Mouse (Mus musculus) neural tube, embryonic 14.5 days (tissue): ENCODE data around the gene Mest. TPM values are rescaled to one million over a fixed set of nuclear protein-coding genes. Genes with fewer than 3 reads are reported as not detected.

Source experiments
- ATAC-seq: fragments of 200-750 bp; cut with Nextera tagmentation; 2 replicates; pipeline ENCODE4 v1.8.0; 2017; ENCODE audit warnings: low read depth, mild to moderate bottlenecking, moderate TSS enrichment, moderate library complexity
- H3K27ac ChIP-seq: fragments of 300-500 bp; sonication (generic); 2 replicates; pipeline ENCODE4 v1.5.1; 2014; ENCODE audit warnings: low read depth, mild to moderate bottlenecking, control low read depth, low read length, moderate library complexity, mixed read lengths
- H3K27me3 ChIP-seq: fragments of 300-500 bp; sonication (generic); 2 replicates; pipeline ENCODE4 v1.6.1; 2014; ENCODE audit warnings: low read length; ENCODE audit not compliant: control insufficient read depth, insufficient read depth
- H3K36me3 ChIP-seq: fragments of 300-500 bp; sonication (generic); 2 replicates; pipeline ENCODE4 v1.6.1; 2014; ENCODE audit warnings: low read length, mixed read lengths; ENCODE audit not compliant: control insufficient read depth, insufficient read depth
- H3K4me1 ChIP-seq: fragments of 300-500 bp; sonication (generic); 2 replicates; pipeline ENCODE4 v1.6.1; 2014; ENCODE audit warnings: low read length; ENCODE audit not compliant: control insufficient read depth, insufficient read depth
- H3K4me2 ChIP-seq: fragments of 300-500 bp; sonication (generic); 2 replicates; pipeline ENCODE4 v1.6.1; 2014; ENCODE audit warnings: mild to moderate bottlenecking, low read depth, low read length, control low read depth
- H3K4me3 ChIP-seq: fragments of 300-500 bp; sonication (generic); 2 replicates; pipeline ENCODE4 v1.5.1; 2014; ENCODE audit warnings: low read depth, low read length, control low read depth, mixed read lengths
- H3K9ac ChIP-seq: fragments of 300-500 bp; sonication (generic); replicated peaks from 2 replicates; pipeline ENCODE4 v1.6.1; 2014; ENCODE audit warnings: low read depth, mild to moderate bottlenecking, control low read depth, low read length, mixed read lengths
- H3K9me3 ChIP-seq: fragments of 300-500 bp; sonication (generic); 2 replicates; pipeline ENCODE4 v1.6.1; 2016; ENCODE audit warnings: low read length; ENCODE audit not compliant: control insufficient read depth
- WGBS: fragments of 180-500 bp; shearing (Covaris S2); extraction: QIAGEN DNeasy Blood & Tissue Kit; methylation state at CpG from one replicate; pipeline ENCODE4 v1.1.7; 2014; 5-methylcytosine and 5-hydroxymethylcytosine counted together
- polyA plus RNA-seq: library from polyadenylated mRNA; unstranded; fragments of >200 nt; fragmentation: Nextera tagmentation; extraction: Ambion mirVana; gene quantifications from 2 replicates; pipeline ENCODE4 v1.2.1, GENCODE M21; 2014

Mest gene
- 353 and 390 TPM in 2 replicates for polyA plus RNA-seq

DNA sequence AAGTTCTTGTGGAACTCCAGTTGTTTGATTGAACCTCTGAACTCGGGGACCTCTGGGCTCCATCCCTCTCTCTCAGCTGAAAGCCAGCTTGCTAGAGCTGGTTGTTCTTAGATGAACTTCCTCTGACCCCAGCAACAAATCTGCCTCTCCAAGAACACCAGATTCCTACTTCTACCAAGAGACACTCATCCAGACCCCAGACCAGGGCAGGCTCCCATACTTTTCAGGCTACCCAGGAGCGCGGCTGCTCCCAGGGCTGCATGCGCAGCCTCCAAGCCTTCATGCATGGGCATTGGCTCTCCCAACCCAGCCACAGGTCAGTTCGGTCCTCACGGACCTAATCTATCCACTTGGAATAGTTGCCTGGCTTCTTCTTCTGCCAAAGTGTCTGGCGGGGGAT lies at the start of gene Mest:
Mest (plus strand) TSS at position 217 of the 400 bp plus-strand sequence.
- ATAC-seq, result no peak
- H3K9me3 ChIP-seq, result no peaks in the 10 kb centered on the region
- H3K36me3 ChIP-seq, result no peaks in the 10 kb centered on the region
- 76% methylated on average over 7 of the region's 7 CpGs for WGBS
- no peak within 1 kb of the TSS for H3K9ac ChIP-seq
- no peak within 1 kb of the TSS for H3K4me3 ChIP-seq
- peaks cover 6% of the 10 kb centered on the region; the same call in 1 of the 2 replicates for H3K4me1 ChIP-seq
- H3K27ac ChIP-seq, result no peak within 1 kb of the TSS
- H3K27me3 ChIP-seq, result no peaks in the 10 kb centered on the region
- no peak within 1 kb of the TSS for H3K4me2 ChIP-seq

- Histone ChIP-seq H3K4me2 (peak overlapping the region; percentile 32), H3K4me1 (peaks cover 27% of the 10 kb centered on the region), H3K36me3 (no peaks in the 10 kb centered on the region), H3K9me3 (no peaks in the 10 kb centered on the region), H3K4me3 (no peak overlapping the region), H3K27me3 (no peaks in the 10 kb centered on the region), H3K9ac (peak overlapping the region; percentile 13; the same call in 1 of the 2 replicates), H3K27ac (peak overlapping the region; percentile 90)
- ATAC-seq, result no peak
- 21% methylated on average over 14 of the region's 14 CpGs for WGBS
These were observed 49.4 kb upstream of the Mest start for GRCm38 (mm10) chr6:30673764-30674561.

DNA sequence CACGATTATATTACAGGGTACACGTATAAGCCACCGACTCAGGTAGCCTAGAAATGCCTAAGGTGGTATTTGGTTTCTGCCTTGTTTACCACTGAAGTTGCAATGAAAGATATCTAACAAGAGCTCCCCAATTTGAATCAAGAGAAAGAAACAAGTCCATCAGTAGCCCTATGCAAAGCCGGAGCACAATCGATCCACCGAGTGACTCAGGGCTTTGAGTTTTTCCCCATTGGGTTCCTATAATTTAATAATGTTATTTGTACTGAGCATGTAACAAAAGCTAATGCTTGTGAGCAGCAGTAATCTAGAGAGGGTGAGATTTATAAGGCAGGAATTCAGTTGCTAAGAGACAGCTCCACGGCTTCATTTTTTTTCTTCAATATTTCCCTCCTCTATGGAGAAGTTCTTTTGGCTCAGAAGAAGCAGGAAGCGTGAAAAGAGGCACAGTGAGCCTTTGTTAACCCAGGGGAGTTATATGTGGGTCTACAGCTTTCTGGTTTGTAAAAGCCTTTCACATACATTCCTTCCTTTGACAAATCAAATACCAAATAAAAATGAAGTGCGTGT lies 48.5 kb upstream of the Mest start:
- Histone ChIP-seq H3K9ac (peak overlapping the region; percentile 53; the same call in 1 of the 2 replicates), H3K27ac (peak overlapping the region; percentile 90), H3K4me2 (peak overlapping the region; percentile 32), H3K36me3 (no peaks in the 10 kb centered on the region), H3K27me3 (no peaks in the 10 kb centered on the region), H3K9me3 (no peaks in the 10 kb centered on the region), H3K4me3 (no peak overlapping the region), H3K4me1 (peaks cover 29% of the 10 kb centered on the region)
- ATAC-seq, result peak; percentile 49; the same call in 1 of the 2 replicates
- WGBS, result 35% methylated on average over 9 of the region's 9 CpGs

GRCm38 (mm10) chr6:30675281-30675771 lies 48.0 kb upstream of the Mest start:
- ATAC-seq, result peak; percentile 61; the same call in 1 of the 2 replicates
- H3K4me1 ChIP-seq, result peaks cover 29% of the 10 kb centered on the region
- peak overlapping the region; percentile 90 for H3K27ac ChIP-seq
- WGBS, result 12% methylated on average over 11 of the region's 11 CpGs
- H3K4me3 ChIP-seq, result no peak overlapping the region
- H3K9ac ChIP-seq, result peak overlapping the region; percentile 53
- H3K4me2 ChIP-seq, result peak overlapping the region; percentile 32; the same call in 1 of the 2 replicates
- no peaks in the 10 kb centered on the region for H3K27me3 ChIP-seq
- H3K9me3 ChIP-seq, result no peaks in the 10 kb centered on the region
- no peaks in the 10 kb centered on the region for H3K36me3 ChIP-seq

GRCm38 (mm10) chr6:30676506-30676905 lies 46.8 kb upstream of the Mest start:
- no peaks in the 10 kb centered on the region for H3K36me3 ChIP-seq
- H3K27ac ChIP-seq, result no peak overlapping the region
- H3K9ac ChIP-seq, result no peak overlapping the region
- no peak for ATAC-seq
- no peak overlapping the region for H3K4me2 ChIP-seq
- H3K4me1 ChIP-seq, result peaks cover 29% of the 10 kb centered on the region
- no peaks in the 10 kb centered on the region for H3K27me3 ChIP-seq
- no peaks in the 10 kb centered on the region for H3K9me3 ChIP-seq
- H3K4me3 ChIP-seq, result no peak overlapping the region
- WGBS, result 87% methylated on average over 6 of the region's 6 CpGs

- no peaks in the 10 kb centered on the region for H3K27me3 ChIP-seq
- no peak overlapping the region for H3K9ac ChIP-seq
- H3K4me3 ChIP-seq, result no peak overlapping the region
- H3K36me3 ChIP-seq, result no peaks in the 10 kb centered on the region
- 78% methylated on average over 9 of the region's 9 CpGs for WGBS
- no peak for ATAC-seq
- no peak overlapping the region for H3K4me2 ChIP-seq
- no peaks in the 10 kb centered on the region for H3K9me3 ChIP-seq
- H3K27ac ChIP-seq, result no peak overlapping the region
- H3K4me1 ChIP-seq, result peaks cover 30% of the 10 kb centered on the region
These were observed 45.8 kb upstream of the Mest start for GRCm38 (mm10) chr6:30677591-30677990.

- Histone ChIP-seq H3K36me3 (no peaks in the 10 kb centered on the region), H3K27ac (peak overlapping the region; percentile 64), H3K27me3 (no peaks in the 10 kb centered on the region), H3K4me3 (no peak overlapping the region), H3K9me3 (no peaks in the 10 kb centered on the region), H3K4me1 (peaks cover 31% of the 10 kb centered on the region), H3K4me2 (no peak overlapping the region; the same call in 1 of the 2 replicates), H3K9ac (no peak overlapping the region)
- 25% methylated on average over 6 of the region's 6 CpGs for WGBS
- ATAC-seq, result peak; percentile 80; the same call in 1 of the 2 replicates
These were observed 44.9 kb upstream of the Mest start for GRCm38 (mm10) chr6:30678482-30678881.

DNA sequence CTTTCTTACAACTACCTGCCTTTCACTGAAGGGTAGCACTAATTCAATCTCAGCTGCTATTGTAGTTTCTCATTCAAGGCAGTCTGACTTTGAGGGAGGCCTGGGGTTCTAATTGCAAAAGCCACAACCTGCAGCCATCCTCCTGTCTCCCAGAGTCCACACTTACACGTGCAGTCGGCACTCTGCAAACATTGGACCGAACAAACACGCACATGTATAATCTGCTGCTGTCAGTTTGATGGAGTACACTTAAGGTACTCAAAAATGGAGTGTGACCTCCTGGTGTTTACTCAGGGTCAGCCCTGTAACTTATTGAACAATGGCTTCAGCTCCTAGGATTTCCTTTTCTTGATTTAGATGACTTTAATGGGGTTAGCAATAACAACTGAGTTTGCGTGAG lies 43.8 kb upstream of the Mest start:
- peaks cover 21% of the 10 kb centered on the region for H3K4me1 ChIP-seq
- no peak overlapping the region for H3K4me3 ChIP-seq
- WGBS, result 61% methylated on average over 5 of the region's 5 CpGs
- H3K4me2 ChIP-seq, result no peak overlapping the region
- no peak overlapping the region for H3K9ac ChIP-seq
- no peaks in the 10 kb centered on the region for H3K36me3 ChIP-seq
- H3K9me3 ChIP-seq, result no peaks in the 10 kb centered on the region
- H3K27me3 ChIP-seq, result no peaks in the 10 kb centered on the region
- ATAC-seq, result no peak
- H3K27ac ChIP-seq, result no peak overlapping the region

- Histone ChIP-seq H3K27ac (no peak overlapping the region), H3K36me3 (no peaks in the 10 kb centered on the region), H3K27me3 (no peaks in the 10 kb centered on the region), H3K9me3 (no peaks in the 10 kb centered on the region), H3K4me1 (peaks cover 12% of the 10 kb centered on the region), H3K9ac (no peak overlapping the region), H3K4me2 (no peak overlapping the region), H3K4me3 (no peak overlapping the region)
- ATAC-seq, result no peak
- 82% methylated on average over 7 of the region's 7 CpGs for WGBS
These were observed 42.9 kb upstream of the Mest start for GRCm38 (mm10) chr6:30680442-30680841.
